Mouse (Mus musculus) retina, postnatal 7 days (tissue): ENCODE measurements around the gene Hlcs.

Experiments
- DNase-seq: peaks from one replicate; pipeline ENCODE4 v3.0.0-alpha.2; 2012; ENCODE audit warnings: low read depth, low spot score

Hlcs gene

GRCm38 (mm10) chr16:94079856-94080555 is 233.4 kb downstream of the Hlcs start:
- DNase-seq: no peak

- no peak for DNase-seq
Observed at GRCm38 (mm10) chr16:94079075-94079855, 234.1 kb downstream of the Hlcs start.
